Mouse (Mus musculus): ENCODE measurements around the gene Flvcr1. TPM values are rescaled to one million over a fixed set of nuclear protein-coding genes. Genes with fewer than 3 reads are reported as not detected.

The Flvcr1 gene
- polyA plus RNA-seq, 1 experiment from 2014 or later = 5.6 TPM

GRCm38 (mm10) chr1:190971708-190972610 lies 54.0 kb downstream of the Flvcr1 start:
- Histone ChIP-seq H3K4me1 (ENCODE audit: control insufficient read depth, insufficient read depth, low read length) (peaks cover 45% of the 10 kb centered on the region), H3K36me3 (ENCODE audit: control insufficient read depth, insufficient read depth, low read length) (peaks cover 32% of the 10 kb centered on the region), H3K9me3 (replicated peaks; ENCODE audit: control insufficient read depth, low read length) (no peaks in the 10 kb centered on the region), H3K9ac (ENCODE audit: low read depth, low read length) (peak overlapping the region; percentile 43; the same call in 1 of the 2 replicates), H3K4me3 (ENCODE audit: low read depth, low read length) (no peak overlapping the region), H3K4me2 (no peak overlapping the region), H3K27ac (ENCODE audit: low read depth, low read length) (peak overlapping the region; percentile 70), H3K27me3 (ENCODE audit: control insufficient read depth, insufficient read depth, low read length) (no peaks in the 10 kb centered on the region)
- 70% methylated on average over 14 of the region's 14 CpGs for WGBS (ENCODE audit: insufficient replicate concordance)
- no peak for ATAC-seq (replicated peaks; ENCODE audit: insufficient number of reproducible peaks, low FRiP score, low TSS enrichment)

- no peak for ATAC-seq (replicated peaks; ENCODE audit: insufficient number of reproducible peaks, low FRiP score, low TSS enrichment)
- 84% methylated on average over 7 of the region's 7 CpGs for WGBS (ENCODE audit: insufficient replicate concordance)
These were observed 57.9 kb downstream of the Flvcr1 start for GRCm38 (mm10) chr1:190968010-190968409.

GRCm38 (mm10) chr1:190964992-190965780 lies 60.8 kb downstream of the Flvcr1 start:
- Histone ChIP-seq H3K27me3 (ENCODE audit: control insufficient read depth, insufficient read depth, low read length) (no peaks in the 10 kb centered on the region), H3K9ac (ENCODE audit: low read depth, low read length) (no peak overlapping the region), H3K9me3 (replicated peaks; ENCODE audit: control insufficient read depth, low read length) (no peaks in the 10 kb centered on the region), H3K4me3 (ENCODE audit: low read depth, low read length) (no peak overlapping the region), H3K36me3 (ENCODE audit: control insufficient read depth, insufficient read depth, low read length) (peaks cover 11% of the 10 kb centered on the region), H3K4me2 (no peak overlapping the region), H3K27ac (ENCODE audit: low read depth, low read length) (peak overlapping the region; percentile 64), H3K4me1 (ENCODE audit: control insufficient read depth, insufficient read depth, low read length) (peaks cover 11% of the 10 kb centered on the region)
- ATAC-seq (replicated peaks; ENCODE audit: insufficient number of reproducible peaks, low FRiP score, low TSS enrichment) = no peak
- 62% methylated on average over 15 of the region's 15 CpGs for WGBS (ENCODE audit: insufficient replicate concordance)

More at GRCm38 (mm10) chr1:190968010-190968409, 57.9 kb downstream of the Flvcr1 start:
- Histone ChIP-seq H3K4me1 (ENCODE audit: control insufficient read depth, insufficient read depth, low read length) (peaks cover 22% of the 10 kb centered on the region), H3K4me2 (no peak overlapping the region), H3K36me3 (ENCODE audit: control insufficient read depth, insufficient read depth, low read length) (peaks cover 21% of the 10 kb centered on the region), H3K27ac (ENCODE audit: low read depth, low read length) (no peak overlapping the region), H3K9me3 (replicated peaks; ENCODE audit: control insufficient read depth, low read length) (no peaks in the 10 kb centered on the region), H3K4me3 (ENCODE audit: low read depth, low read length) (no peak overlapping the region), H3K9ac (ENCODE audit: low read depth, low read length) (no peak overlapping the region), H3K27me3 (ENCODE audit: control insufficient read depth, insufficient read depth, low read length) (no peaks in the 10 kb centered on the region)

- Histone ChIP-seq H3K4me3 (ENCODE audit: low read depth, low read length) (no peak overlapping the region), H3K9ac (ENCODE audit: low read depth, low read length) (no peak overlapping the region), H3K27me3 (ENCODE audit: control insufficient read depth, insufficient read depth, low read length) (no peaks in the 10 kb centered on the region), H3K4me1 (ENCODE audit: control insufficient read depth, insufficient read depth, low read length) (peaks cover 19% of the 10 kb centered on the region), H3K27ac (ENCODE audit: low read depth, low read length) (no peak overlapping the region), H3K4me2 (no peak overlapping the region), H3K9me3 (replicated peaks; ENCODE audit: control insufficient read depth, low read length) (no peaks in the 10 kb centered on the region), H3K36me3 (ENCODE audit: control insufficient read depth, insufficient read depth, low read length) (peaks cover 12% of the 10 kb centered on the region)
- no peak; the same call in 1 of the 2 replicates for ATAC-seq (replicated peaks; ENCODE audit: insufficient number of reproducible peaks, low FRiP score, low TSS enrichment)
- WGBS (ENCODE audit: insufficient replicate concordance) = 84% methylated on average over 3 of the region's 3 CpGs
These were observed 63.2 kb downstream of the Flvcr1 start for GRCm38 (mm10) chr1:190962760-190963159.

GRCm38 (mm10) chr1:190958821-190959220 lies 67.1 kb downstream of the Flvcr1 start:
- no peak for ATAC-seq (replicated peaks; ENCODE audit: insufficient number of reproducible peaks, low FRiP score, low TSS enrichment)
- Histone ChIP-seq H3K4me2 (no peak overlapping the region), H3K4me3 (ENCODE audit: low read depth, low read length) (no peak overlapping the region), H3K9me3 (replicated peaks; ENCODE audit: control insufficient read depth, low read length) (no peaks in the 10 kb centered on the region), H3K27me3 (ENCODE audit: control insufficient read depth, insufficient read depth, low read length) (no peaks in the 10 kb centered on the region), H3K27ac (ENCODE audit: low read depth, low read length) (peak overlapping the region; percentile 46; the same call in 1 of the 2 replicates), H3K9ac (ENCODE audit: low read depth, low read length) (no peak overlapping the region), H3K36me3 (ENCODE audit: control insufficient read depth, insufficient read depth, low read length) (peaks cover 33% of the 10 kb centered on the region), H3K4me1 (ENCODE audit: control insufficient read depth, insufficient read depth, low read length) (peaks cover 17% of the 10 kb centered on the region)
- WGBS (ENCODE audit: insufficient replicate concordance) = 42% methylated on average over 5 of the region's 5 CpGs

Other genes with a start within 250 kb of the Flvcr1 start
- 8.9 and 11.3 TPM in 2 replicates for gene Rps6kc1, start 114.4 kb downstream of the Flvcr1 start, polyA plus RNA-seq (2014; fragmentation: Nextera tagmentation; extraction: Ambion mirVana)
- 32.3 and 34.6 TPM in 2 replicates for gene Angel2, start 101.0 kb downstream of the Flvcr1 start, polyA plus RNA-seq (2014; fragmentation: Nextera tagmentation; extraction: Ambion mirVana)
- gene Vash2, start 46.9 kb downstream of the Flvcr1 start, polyA plus RNA-seq (2014; fragmentation: Nextera tagmentation; extraction: Ambion mirVana) = 66.2 and 75.8 TPM in 2 replicates
- gene Spata45, start 10.5 kb upstream of the Flvcr1 start, polyA plus RNA-seq (2014; fragmentation: Nextera tagmentation; extraction: Ambion mirVana) = 0.86 TPM in 1 of 2 replicates, not detected in the other
- gene Tatdn3, start 36.8 kb upstream of the Flvcr1 start, polyA plus RNA-seq (2014; fragmentation: Nextera tagmentation; extraction: Ambion mirVana) = 19.6 and 20.3 TPM in 2 replicates
- 12.7 and 14.0 TPM in 2 replicates for gene Nsl1, start 36.9 kb upstream of the Flvcr1 start, polyA plus RNA-seq (2014; fragmentation: Nextera tagmentation; extraction: Ambion mirVana)
- gene Batf3, start 71.7 kb upstream of the Flvcr1 start, polyA plus RNA-seq (2014; fragmentation: Nextera tagmentation; extraction: Ambion mirVana) = 3.9 and 5.1 TPM in 2 replicates
- not detected in 2 replicates for gene Fam71a, start 138.7 kb upstream of the Flvcr1 start, polyA plus RNA-seq (2014; fragmentation: Nextera tagmentation; extraction: Ambion mirVana)
- gene Atf3, start 191.9 kb upstream of the Flvcr1 start, polyA plus RNA-seq (2014; fragmentation: Nextera tagmentation; extraction: Ambion mirVana) = 13.7 and 17.4 TPM in 2 replicates

Measured in heart, embryonic 11.5 days (tissue).